Mouse (Mus musculus) olfactory bulb, adult 2 months (tissue): ENCODE data around the gene Gramd4.

Source experiments
- CTCF ChIP-seq: fragments of 200-500 bp; IDR thresholded peaks from 2 replicates; pipeline ENCODE4 v1.5.1; 2012; ENCODE audit warnings: low read depth, mild to moderate bottlenecking, low read length, moderate library complexity; ENCODE audit not compliant: insufficient read depth
- POLR2A ChIP-seq: fragments of 200-500 bp; IDR thresholded peaks from 2 replicates; pipeline ENCODE4 v1.6.1; 2012; ENCODE audit warnings: mild to moderate bottlenecking, low read depth, low read length, moderate library complexity; ENCODE audit not compliant: insufficient read depth

- TF ChIP-seq POLR2A = no peak
- TF ChIP-seq CTCF = no peak
These were observed 55.8 kb downstream of the Gramd4 start for GRCm38 (mm10) chr15:86113342-86113710.
